Mouse (Mus musculus) embryo, embryonic 9.5 days (tissue): ENCODE results near the gene A630095N17Rik.

Source experiments
- DNase-seq: peaks from one replicate; pipeline ENCODE4 v3.0.0-alpha.2; 2017; ENCODE audit errors: extremely low spot score

Gene A630095N17Rik

GRCm38 (mm10) chr1:75231664-75232152 lies at the start of gene A630095N17Rik:
Gene A630095N17Rik, minus strand, starts transcription at chr1:75232102.
- DNase-seq: no peak

GRCm38 (mm10) chr1:75278228-75278627 lies 46.3 kb upstream of the A630095N17Rik start, which contains the start of gene Resp18:
Gene Resp18, minus strand, starts transcription at chr1:75278415.
- DNase-seq: no peak

GRCm38 (mm10) chr1:75277195-75278188 lies 45.6 kb upstream of the A630095N17Rik start:
- DNase-seq: peak; percentile 62

- no peak for DNase-seq
Observed at GRCm38 (mm10) chr1:75264091-75264880, 32.4 kb upstream of the A630095N17Rik start, which contains the start of gene Ptprn. Gene Ptprn, minus strand, starts transcription at chr1:75264502.

GRCm38 (mm10) chr1:75262969-75263951 lies 31.4 kb upstream of the A630095N17Rik start:
- peak; percentile 74 for DNase-seq

- DNase-seq: no peak
Observed at GRCm38 (mm10) chr1:75261278-75261677, 29.4 kb upstream of the A630095N17Rik start.

- no peak for DNase-seq
Observed at GRCm38 (mm10) chr1:75255516-75256046, 23.7 kb upstream of the A630095N17Rik start.

GRCm38 (mm10) chr1:75254625-75255013 lies 22.7 kb upstream of the A630095N17Rik start:
- no peak for DNase-seq

- peak; percentile 73 for DNase-seq
Observed at GRCm38 (mm10) chr1:75253849-75254624, 22.1 kb upstream of the A630095N17Rik start.

- no peak for DNase-seq
Observed at GRCm38 (mm10) chr1:75253029-75253428, 21.1 kb upstream of the A630095N17Rik start.

GRCm38 (mm10) chr1:75252308-75252707 lies 20.4 kb upstream of the A630095N17Rik start:
- no peak for DNase-seq

- peak; percentile 74 for DNase-seq
Observed at GRCm38 (mm10) chr1:75251112-75251970, 19.4 kb upstream of the A630095N17Rik start.

GRCm38 (mm10) chr1:75250498-75250897 lies 18.6 kb upstream of the A630095N17Rik start:
- DNase-seq: no peak

- DNase-seq: no peak
Observed at GRCm38 (mm10) chr1:75248041-75248772, 16.3 kb upstream of the A630095N17Rik start.

- DNase-seq: no peak
Observed at GRCm38 (mm10) chr1:75247071-75247930, 15.4 kb upstream of the A630095N17Rik start.

- DNase-seq: peak; percentile 45
Observed at GRCm38 (mm10) chr1:75244836-75245235, 12.9 kb upstream of the A630095N17Rik start.

GRCm38 (mm10) chr1:75244175-75244826 lies 12.4 kb upstream of the A630095N17Rik start:
- no peak for DNase-seq
